Mouse (Mus musculus) CH12.LX (cell line): Measurements from ENCODE around the gene Zkscan14.

Source experiments
- CHD1 ChIP-seq: IDR thresholded peaks from 2 replicates; pipeline ENCODE4 v1.6.1; 2012; ENCODE audit warnings: low read depth, low read length, improper control_type of control experiment, inconsistent platforms
- CTCF ChIP-seq, 2 experiments: IDR thresholded peaks in 1 of 2; conservative IDR thresholded peaks in 1 of 2; 2 replicates each; pipeline ENCODE4 v1.5.1; 2011 to 2012; ENCODE audit warnings: low read depth in 2 of 2, low read length in 2 of 2, improper control_type of control experiment in 1 of 2, inconsistent platforms in 1 of 2, mild to moderate bottlenecking in 1 of 2, moderate library complexity in 1 of 2
- ELF1 ChIP-seq: IDR thresholded peaks from 2 replicates; pipeline ENCODE4 v1.6.1; 2014; ENCODE audit warnings: low read depth, mild to moderate bottlenecking, inconsistent platforms, low read length, improper control_type of control experiment
- JUND ChIP-seq: conservative IDR thresholded peaks from 2 replicates; pipeline ENCODE4 v1.6.1; 2011; ENCODE audit warnings: low read depth, low read length, improper control_type of control experiment
- MAX ChIP-seq: IDR thresholded peaks from 2 replicates; pipeline ENCODE4 v1.6.1; 2011; ENCODE audit warnings: low read length, improper control_type of control experiment
- POLR2A ChIP-seq: IDR thresholded peaks from 2 replicates; pipeline ENCODE4 v1.6.1; 2011; ENCODE audit warnings: low read depth, mild to moderate bottlenecking, improper control_type of control experiment, low read length
- SIN3A ChIP-seq: IDR thresholded peaks from 2 replicates; pipeline ENCODE4 v1.6.1; 2012; ENCODE audit warnings: low read length, improper control_type of control experiment, inconsistent platforms
- ZKSCAN1 ChIP-seq: IDR thresholded peaks from 2 replicates; pipeline ENCODE4 v1.6.1; 2012; ENCODE audit warnings: low read depth, inconsistent platforms, low read length, improper control_type of control experiment, borderline replicate concordance
- ZMIZ1 ChIP-seq: IDR thresholded peaks from 2 replicates; pipeline ENCODE4 v1.6.1; 2012; ENCODE audit warnings: low read depth, mild to moderate bottlenecking, inconsistent platforms, low read length, improper control_type of control experiment

GRCm38 (mm10) chr5:145165184-145165583 lies 36.5 kb downstream of the Zkscan14 start:
- TF ChIP-seq CTCF (conservative IDR thresholded peaks at IDR 0.05 in 1 of 2, IDR thresholded peaks at IDR 0.05 in 1 of 2; ENCODE audit: low read depth in 2 of 2, low read length in 2 of 2) (no peak), POLR2A (no peak), ZKSCAN1 (no peak), JUND (no peak), SIN3A (no peak), CHD1 (no peak), MAX (no peak), ZMIZ1 (no peak), ELF1 (no peak)
